Mouse (Mus musculus) large intestine, adult 2 months (tissue): Measurements from ENCODE around the gene Trpm3. TPM values are rescaled to one million over a fixed set of nuclear protein-coding genes. Genes with fewer than 3 reads are reported as not detected.
"Not testable (repeated sequence)": the region's sequence is repeated elsewhere in the genome, so short reads cannot be mapped to it uniquely, and the experiment has no call there.

Source experiments
- DNase-seq: peaks from one replicate; pipeline ENCODE4 v3.0.0-alpha.2; 2012; ENCODE audit warnings: low read depth, low spot score
- WGBS: fragments of 180-500 bp; shearing (Covaris S2); methylation state at CpG from one replicate; pipeline ENCODE4 v1.1.7; 2018; 5-methylcytosine and 5-hydroxymethylcytosine counted together
- polyA plus RNA-seq: library from polyadenylated mRNA; depleted of rRNA; stranded (reverse); fragments of >200 nt; gene quantifications from 2 replicates; pipeline ENCODE4 v1.2.3, GENCODE M21; 2012

Gene Trpm3
- polyA plus RNA-seq, 1 experiment = 0.06 TPM

DNA sequence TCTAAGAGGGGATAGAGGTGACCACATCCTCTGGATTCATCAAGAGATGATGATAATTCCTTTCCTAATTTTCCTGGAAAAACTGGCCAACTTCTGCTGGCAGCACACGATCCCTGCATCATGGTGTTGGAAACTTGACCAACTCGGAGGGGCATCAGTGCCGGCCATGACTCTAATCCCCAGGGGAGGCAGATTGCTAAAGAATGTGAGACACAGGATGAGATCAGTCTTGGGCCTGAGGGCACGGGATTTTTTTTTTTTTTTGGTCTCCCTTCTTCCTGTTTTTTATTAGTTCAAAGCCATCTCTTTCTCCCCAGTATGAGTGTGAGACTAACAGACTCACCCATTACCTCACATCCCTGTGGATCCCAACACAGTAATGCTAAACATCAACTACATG is 855.1 kb downstream of the Trpm3 start:
- 75% methylated on average over 4 of the region's 4 CpGs for WGBS
- DNase-seq = no peak

DNA sequence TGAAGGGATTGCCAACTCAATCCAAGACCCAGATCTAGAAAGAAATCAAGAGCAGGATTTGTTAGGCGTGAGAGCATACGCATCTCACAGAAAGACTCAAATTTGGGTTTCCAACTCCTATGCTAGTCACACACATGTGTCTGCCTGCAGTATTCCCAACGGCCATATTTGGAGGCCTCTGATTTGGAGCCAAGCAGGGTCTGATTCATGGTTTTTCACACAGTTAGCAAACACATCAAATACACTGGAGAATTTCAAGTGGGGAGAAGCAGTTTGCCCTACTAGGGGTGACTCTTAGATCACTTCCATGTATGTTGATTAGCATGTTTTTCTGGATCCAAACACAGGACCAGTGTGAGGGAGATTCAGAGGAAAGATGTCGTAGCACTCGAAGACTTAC is 855.7 kb downstream of the Trpm3 start:
- no peak for DNase-seq
- 86% methylated on average over 5 of the region's 5 CpGs for WGBS

DNA sequence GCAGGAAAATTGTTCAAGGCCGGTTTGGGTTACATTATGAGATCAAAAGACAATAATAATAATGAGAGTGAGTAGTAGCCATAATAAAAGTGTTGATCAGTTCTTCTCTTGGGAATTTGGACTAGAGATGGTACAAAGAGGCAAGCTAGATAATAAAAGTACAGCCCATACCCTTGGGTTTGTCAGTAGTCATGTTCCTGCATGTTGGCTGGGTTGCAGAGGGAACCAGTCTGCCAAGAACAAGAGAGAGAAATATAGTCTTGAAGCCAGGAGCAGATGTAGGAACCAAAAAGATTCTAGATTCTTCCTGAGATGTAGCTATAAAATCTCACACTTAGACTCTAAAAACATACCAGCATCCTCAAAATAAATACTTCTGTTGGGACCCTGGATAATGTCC is 861.4 kb downstream of the Trpm3 start:
- WGBS = 89% methylated on average over 1 of the region's 1 CpGs

DNA sequence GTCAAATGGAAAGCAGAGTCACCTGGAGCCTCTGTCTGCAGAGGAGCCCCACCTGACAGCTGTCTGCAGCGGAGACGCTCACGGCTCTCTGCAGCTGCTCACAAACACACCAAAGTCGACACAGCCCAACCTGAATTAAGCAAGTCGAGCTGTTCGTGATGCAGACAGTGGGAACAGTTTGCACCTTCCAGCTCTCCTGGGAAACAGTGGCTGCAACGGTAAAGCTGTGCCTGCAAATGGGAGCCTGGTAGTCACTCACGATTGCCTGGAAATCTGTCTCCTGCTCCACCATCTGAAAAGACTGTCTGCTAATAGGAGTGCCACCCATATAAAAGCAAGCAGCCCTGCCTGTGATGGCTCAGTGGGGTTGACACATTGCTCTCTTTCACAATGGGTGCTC is 865.0 kb downstream of the Trpm3 start:
- WGBS = 34% methylated on average over 8 of the region's 8 CpGs
- DNase-seq = no peak

More for the DNA sequence above, 861.4 kb downstream of the Trpm3 start:
- no peak for DNase-seq

DNA sequence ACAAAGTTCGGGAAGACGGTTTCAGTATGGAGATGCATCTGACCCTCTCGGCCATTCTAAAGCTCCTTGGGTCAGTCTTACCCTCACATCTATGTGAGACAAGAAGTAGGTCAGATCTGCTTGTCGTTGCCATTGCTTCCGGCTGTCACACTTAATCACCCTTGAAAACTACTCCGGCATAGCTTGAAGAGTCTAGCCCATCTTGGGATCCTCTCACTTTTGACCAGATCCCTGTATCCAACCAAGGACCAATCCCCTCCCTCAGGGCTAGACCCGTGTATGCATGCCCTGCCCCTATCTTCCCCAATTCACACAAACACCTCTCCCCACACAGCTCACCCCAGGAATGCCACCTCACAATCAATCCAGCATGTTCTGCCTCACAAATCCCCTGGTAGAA is 867.0 kb downstream of the Trpm3 start:
- 94% methylated on average over 7 of the region's 7 CpGs for WGBS
- DNase-seq = no peak

DNA sequence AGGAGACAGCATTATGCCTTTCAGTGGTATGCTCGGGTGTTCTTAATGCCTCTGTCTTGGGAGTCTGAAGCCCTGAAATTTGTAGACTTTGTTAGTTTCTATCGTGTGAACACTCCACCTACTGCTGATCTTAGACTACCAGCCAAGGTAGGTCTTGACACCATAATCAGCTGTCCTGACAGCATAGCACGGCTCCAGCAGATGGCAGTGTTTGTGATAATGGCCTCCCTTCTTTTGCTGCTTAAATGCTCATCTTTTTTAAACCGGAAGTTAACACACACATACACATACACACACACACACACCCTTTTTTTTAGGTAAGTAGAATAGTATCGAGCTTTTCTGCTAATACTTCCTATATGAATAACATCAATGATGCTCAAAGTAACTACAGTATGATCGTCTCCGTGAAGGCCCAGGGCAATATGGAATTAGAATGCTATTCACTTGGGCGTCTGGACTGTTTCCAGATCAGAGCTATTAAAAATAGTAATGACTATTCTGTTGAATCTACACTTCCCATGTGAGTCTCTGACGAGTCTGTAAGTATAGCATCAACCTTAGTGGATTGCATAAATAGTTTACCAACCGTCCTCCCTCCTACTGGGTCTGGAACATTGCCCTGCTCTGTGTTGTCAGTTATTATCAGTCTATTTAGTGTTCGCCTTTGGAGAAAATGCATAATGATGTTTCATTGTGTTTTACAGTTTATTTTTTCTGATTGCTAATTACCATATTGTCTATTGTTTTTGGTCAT is 867.8 kb downstream of the Trpm3 start:
- DNase-seq = peak; percentile 21
- WGBS = 56% methylated on average over 11 of the region's 11 CpGs

DNA sequence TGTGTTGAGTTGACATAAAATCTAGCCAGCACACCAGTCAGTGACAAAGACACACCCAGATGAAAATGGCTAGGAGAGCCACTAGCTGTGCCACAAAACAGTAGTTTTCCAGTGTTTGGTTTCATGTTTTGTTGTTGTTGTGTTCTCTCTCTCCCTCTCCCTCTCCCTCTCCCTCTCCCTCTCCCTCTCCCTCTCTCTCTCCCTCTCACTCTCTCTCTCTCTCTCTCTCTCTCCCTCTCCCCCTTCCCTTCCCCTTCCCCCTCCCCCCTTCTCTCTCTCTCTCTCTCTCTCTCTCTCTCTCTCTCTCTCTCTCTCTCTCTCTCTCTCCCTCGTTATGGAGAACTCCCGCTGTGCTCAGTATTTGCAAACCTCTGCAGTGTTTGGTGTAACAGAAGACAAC is 874.8 kb downstream of the Trpm3 start:
- WGBS = 61% methylated on average over 2 of the region's 2 CpGs

DNA sequence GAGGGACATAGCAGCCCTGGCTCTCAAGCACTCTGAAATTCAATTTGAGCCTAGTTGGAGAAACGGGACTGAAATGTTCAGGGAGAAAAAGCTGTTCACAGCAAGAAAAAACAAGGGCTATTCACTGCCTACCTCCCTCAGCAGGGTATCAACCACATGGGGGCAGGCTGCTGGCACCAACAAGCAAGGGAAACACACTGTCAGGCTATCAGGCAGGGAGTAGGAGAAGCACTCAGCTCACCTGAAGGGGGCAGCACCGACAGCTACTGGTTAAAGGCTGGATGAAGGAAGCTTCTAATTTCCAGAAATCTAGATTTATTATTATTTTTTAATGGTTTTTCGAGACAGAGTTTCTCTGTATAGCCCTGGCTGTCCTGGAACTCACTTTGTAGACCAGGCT is 876.7 kb downstream of the Trpm3 start:
- DNase-seq = no peak
- 52% methylated on average over 3 of the region's 3 CpGs for WGBS

More for the DNA sequence above, 874.8 kb downstream of the Trpm3 start:
- DNase-seq = no peak

DNA sequence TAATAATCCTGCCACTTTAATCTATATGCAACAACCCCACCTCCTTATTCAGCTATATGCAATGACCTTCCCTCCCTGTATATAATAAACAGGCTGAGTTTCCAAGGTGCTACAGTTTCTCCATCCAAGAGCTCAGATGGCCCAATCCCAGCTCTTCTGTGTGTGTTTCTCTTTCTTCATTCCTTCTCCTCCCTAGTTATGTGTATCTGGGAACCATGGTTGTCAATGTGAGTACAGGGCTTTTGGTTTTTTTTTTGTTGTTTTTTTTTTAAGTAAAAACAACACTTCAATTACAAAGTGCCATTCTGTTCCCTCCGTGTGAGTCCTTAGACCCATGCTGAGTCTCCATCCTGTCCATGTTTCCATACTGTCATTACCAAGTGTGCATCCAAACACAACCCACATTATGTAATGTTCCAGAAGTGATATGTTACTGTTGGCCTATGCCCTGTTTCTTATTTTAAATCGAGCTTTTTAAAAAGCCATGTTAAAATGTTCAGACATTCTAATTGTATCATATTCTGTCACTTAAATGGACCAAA is 879.4 kb downstream of the Trpm3 start:
- DNase-seq = no peak
- WGBS = 79% methylated on average over 2 of the region's 2 CpGs

DNA sequence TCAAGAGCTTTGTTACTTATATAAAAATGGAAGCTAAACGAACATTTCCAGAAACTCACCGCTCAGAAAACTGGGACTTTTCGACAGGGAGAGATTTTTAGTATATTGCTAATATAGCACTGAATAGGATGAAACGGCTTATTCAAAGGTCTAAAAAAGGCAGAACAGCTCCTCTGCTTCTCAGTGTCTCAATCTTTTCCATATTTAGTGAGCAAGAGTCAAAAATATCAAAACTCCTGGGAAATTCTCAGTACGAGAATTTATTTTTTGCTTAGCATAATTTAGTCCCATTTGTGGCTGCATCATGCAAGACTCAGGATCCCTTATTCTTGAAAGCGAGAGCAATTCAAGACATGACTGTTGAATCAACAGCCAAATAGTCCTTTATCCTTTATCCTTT is 884.1 kb downstream of the Trpm3 start:
- DNase-seq = no peak
- 89% methylated on average over 6 of the region's 6 CpGs for WGBS

DNA sequence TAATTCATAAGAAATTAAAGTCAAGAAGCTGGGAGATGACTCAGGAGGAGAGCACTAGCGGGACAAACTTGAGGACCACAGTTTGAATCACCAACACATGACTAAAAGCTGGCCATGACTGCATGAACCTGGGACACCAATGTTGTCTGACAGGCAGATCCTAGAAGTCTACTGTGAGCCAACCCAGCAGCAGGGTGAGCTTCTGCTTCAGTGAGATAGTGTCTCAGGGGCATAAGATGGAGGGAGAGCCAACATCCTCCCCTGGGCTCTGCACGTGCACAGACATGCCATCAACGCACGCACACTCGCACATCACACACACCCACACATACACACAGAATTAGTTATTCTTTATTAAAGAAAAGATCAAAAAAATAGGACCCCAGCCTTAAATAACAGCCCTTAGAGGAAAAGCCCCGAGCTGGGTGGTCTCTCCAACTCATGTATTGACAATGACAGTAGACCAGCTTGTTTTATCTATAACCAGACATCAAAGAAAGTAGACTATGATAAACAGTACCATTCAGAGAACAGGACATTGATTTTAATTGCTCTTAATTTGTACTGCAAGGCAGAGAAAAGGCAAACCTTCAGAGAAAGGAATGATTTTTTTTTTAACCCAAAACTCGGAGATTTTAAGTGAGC is 884.6 kb downstream of the Trpm3 start:
- 89% methylated on average over 7 of the region's 7 CpGs for WGBS
- no peak for DNase-seq

DNA sequence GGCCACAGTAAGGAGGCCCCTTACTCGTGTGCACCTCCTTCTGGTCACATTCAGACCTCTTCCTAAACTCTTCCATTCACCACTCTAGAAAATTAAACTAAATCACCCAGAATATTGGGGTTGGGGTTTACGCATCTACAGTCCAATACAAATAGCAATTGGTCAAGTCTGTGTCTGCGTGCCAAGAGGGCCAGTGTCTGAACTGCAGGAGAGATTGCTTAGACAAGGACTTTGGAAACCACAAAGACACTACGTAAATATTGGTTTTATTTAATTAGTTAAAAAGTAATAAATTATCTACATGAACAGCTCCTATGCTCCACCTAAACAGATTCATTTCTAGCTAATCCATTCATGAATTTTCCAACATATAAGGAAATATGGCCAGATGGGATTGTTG is 886.0 kb downstream of the Trpm3 start:
- 90% methylated on average over 4 of the region's 4 CpGs for WGBS
- no peak for DNase-seq

DNA sequence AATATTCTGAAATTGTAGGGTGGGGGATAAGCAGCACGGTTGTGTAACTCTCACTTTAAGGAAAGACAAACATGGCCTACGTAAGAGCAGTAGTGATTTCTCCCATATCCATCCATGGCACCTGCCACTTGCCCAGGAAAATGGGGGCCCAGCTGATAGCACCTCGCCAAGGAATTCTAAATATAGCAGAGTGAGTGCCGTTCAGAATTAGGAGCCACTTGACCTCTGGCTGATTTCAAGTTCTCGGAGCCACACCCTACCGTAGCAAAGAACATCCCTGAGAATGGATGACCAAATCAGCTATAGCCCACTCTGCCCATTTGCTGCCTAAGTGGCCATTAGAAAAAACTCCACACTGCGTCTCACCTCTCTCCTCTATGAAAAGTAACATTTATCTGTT is 887.6 kb downstream of the Trpm3 start:
- WGBS = 74% methylated on average over 7 of the region's 7 CpGs
- DNase-seq = no peak

DNA sequence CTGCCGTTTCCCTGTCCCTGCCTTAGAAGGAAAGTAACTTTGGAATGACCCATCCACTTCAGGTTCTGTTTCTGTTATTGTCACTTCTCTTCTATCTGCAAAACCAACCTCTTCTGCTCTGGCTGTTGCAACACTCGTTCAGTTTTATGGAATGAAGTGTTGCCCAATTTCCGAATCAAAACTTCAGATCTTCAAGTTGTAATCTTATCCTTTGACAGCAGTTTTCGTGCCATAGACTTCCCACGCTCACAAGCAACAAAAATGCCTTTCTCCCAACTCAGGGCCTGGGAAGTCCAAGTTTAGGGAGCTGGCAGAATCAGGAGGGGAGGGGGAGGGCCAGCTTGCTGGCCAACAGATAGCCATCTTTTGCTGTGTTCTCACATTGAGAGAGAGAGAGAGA is 889.4 kb downstream of the Trpm3 start:
- DNase-seq = no peak
- WGBS = 64% methylated on average over 5 of the region's 5 CpGs

DNA sequence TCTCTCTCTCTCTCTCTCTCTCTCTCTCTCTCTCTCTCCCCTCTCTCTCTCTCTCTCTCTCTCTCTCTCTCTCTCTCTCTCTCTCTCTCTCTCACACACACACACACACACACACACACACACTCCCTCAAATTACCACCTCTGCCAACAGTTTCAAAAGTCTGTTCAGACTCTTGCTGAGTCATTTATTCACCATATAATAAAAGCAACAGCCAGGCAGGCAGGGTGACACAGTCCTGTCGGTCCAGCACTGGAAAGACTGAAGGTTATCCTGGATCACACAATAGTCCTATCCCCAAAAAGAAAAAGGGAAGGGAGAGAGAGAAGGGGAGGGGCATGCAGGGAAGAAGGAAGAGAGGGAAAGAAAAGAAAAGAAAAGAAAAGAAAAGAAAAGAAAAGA is 894.5 kb downstream of the Trpm3 start:
- DNase-seq = not testable (repeated sequence)
- WGBS = 26% methylated on average over 1 of the region's 1 CpGs

DNA sequence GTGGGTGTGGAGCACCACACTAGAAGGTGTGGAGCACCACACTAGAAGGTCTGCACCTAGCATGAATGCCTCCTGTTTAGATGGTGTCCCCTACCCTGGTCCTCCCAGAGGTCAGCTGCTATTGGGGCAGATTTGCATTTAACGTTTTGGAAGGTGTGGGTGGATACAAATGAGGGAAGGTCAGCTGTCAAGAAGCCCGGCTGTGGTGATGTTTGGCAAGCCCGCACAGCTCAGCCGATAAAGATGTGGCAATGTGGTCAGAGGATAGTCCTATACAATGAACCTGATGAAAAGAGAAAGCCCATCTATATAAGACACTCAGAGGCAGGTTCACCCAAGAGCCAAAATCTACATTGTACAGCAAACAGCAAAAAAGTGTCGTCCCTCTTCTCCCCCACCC is 895.3 kb downstream of the Trpm3 start:
- DNase-seq = no peak
- WGBS = 71% methylated on average over 5 of the region's 5 CpGs

DNA sequence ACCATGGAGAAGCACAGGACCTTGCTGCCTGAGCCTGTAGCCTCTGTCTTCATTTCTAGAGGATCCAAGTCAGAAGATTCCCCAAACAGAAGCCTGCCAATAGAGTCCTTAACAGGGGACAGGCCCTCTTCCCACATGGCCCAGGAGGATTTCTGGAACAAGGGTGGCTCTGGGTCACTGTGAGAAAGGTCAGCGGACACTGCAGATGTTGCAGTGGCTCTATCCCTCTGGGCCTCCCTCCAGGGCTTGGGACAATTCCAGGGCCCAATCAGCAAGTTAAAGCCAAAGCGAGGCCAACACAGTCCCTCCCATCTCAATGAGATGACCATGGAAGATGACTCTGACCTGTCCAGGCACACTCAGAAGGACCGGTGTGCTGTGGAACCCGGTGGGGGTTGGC is 896.1 kb downstream of the Trpm3 start:
- no peak for DNase-seq
- 78% methylated on average over 4 of the region's 4 CpGs for WGBS

DNA sequence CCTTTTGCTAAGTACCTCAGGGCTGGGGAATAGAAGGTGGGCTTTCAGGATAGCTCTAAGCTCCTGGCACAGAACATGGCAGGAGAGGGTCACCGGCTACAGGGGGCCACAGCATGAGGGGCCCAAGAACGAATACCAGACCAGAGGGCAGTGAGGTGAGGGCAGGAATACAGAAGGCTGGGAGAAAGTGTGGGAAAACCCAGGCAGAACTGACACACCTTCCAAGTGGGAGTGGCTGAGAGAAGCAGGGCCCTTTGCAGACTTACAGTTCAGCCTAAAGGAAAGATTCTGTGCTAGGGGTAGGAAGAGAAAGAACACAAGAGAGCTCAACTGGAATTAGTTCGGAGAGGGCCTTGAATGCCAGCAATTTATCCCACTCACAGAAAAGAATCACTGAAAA is 896.9 kb downstream of the Trpm3 start:
- DNase-seq = no peak
- 56% methylated on average over 3 of the region's 3 CpGs for WGBS

DNA sequence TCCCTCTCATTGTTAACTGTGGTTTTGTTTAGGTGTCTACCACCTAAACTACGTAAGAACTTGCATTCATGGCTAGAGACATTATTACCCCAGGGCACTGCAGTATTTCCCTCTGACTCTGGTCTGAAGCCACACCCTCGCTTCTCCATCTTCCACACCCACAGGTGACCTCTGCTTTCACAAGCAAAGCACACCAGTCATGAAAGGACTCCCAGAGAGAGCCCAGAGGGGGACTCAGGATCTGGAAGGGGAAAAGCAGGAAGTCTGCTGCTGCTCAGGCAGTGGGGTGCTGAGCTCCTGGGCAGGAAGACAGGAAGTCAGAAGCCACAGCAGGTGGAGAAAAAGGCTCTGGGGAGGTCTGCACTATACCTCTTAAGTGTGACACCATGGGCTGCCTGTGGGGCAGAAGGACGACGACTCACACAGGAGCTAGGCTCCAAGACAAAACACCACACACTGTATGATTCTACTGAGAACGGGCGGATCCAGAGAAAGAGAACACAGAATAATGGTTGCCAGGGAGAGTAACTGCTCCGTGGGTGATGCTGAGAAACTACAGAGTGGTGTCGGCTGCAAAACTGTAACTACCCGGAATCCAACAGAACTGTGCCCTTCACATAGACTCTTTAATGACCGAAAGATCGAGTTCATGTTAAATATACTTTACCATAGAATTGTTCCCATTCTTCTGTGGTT is 898.1 kb downstream of the Trpm3 start:
- WGBS = 52% methylated on average over 11 of the region's 11 CpGs
- no peak for DNase-seq

DNA sequence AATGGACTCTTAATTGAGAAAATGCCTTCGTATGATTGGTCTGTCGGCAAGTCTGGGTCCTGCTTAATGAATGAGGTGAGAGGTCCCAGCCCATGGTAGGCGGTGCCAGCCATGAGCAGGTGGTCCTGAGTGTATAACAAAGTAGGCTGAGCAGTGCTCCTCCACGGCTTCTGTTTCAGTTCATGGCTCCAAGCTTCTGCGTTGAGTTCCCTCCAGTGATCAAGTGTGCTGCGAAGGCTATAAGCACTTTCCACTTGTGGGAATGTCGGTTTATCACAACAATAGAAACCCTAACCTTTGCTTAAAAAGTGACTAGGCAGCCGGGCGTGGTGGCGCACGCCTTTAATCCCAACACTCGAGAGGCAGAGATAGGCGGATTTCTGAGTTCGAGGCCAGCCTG is 898.7 kb downstream of the Trpm3 start:
- no peak for DNase-seq

DNA sequence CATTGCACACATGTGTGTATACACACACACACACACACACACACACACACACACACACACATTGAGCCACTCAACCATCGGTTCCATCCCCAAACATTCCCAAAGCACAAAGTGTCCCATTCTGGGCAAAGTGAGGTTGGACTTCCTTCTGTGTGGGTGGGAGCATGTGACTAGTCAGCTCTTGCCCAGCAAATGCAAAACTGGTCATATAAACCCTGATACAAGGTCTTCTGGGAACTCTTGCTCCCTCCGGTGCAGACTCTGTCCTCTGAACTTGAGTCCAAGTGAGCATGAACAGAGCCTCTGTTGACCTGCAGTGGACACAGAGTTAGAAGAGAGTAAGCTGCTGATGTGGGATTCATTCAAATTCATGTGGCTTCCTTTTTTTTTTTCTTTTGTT is 899.5 kb downstream of the Trpm3 start:
- DNase-seq = no peak
- WGBS = 64% methylated on average over 2 of the region's 2 CpGs

More for the DNA sequence above, 898.7 kb downstream of the Trpm3 start:
- 85% methylated on average over 14 of the region's 14 CpGs for WGBS
